Mouse (Mus musculus): Measurements from ENCODE around the gene Mpp3. TPM values are rescaled to one million over a fixed set of nuclear protein-coding genes. Genes with fewer than 3 reads are reported as not detected.

Mpp3 gene
- polyA plus RNA-seq, 1 experiment from 2014 or later = 7.2 TPM

DNA sequence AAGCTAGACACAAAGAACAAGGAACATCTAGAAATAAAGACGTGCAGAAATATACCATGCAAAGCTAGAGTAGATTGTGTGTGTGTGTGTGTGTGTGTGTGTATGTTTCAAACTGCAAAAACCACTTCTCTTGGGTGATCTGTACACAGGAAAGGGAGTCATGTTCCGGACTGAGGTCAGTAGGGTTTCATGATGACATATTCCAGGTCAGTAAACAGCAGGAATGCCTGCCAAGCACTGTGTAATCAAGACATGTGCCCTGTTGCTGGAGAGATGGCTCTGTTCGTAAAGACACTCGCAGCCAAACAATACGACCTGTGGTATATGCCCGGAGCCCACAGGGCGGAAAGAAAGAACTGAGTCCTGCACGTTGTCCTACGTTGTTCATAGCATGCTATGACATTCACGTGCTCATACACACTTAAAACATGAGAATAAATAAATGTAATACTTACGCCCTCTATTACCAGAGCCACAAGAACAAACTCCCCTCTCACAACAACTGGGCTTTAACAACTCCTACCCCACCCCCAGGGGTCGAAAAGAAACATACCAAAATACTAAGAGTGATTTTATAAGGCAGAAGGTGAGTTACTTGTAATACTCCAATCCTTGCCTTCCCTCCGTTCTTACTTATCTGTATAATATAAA, 11.4 kb upstream of the Mpp3 start:
- no peak for ATAC-seq (ENCODE audit: insufficient read depth, low FRiP score, low read depth)
- H3K27me3 ChIP-seq (replicated peaks) = no peaks in the 10 kb centered on the region
- H3K4me2 ChIP-seq = 0 out of 2 replicates have a peak overlapping the region, but pooled peaks have one; percentile 3
- no peak overlapping the region for H3K27ac ChIP-seq
- 0 out of 2 replicates have a peak, but pooled peaks cover 6% of the 10 kb centered on the region for H3K4me1 ChIP-seq
- H3K4me3 ChIP-seq (replicated peaks) = no peak overlapping the region
- no peaks in the 10 kb centered on the region for H3K9me3 ChIP-seq
- H3K36me3 ChIP-seq = no peaks in the 10 kb centered on the region
- 52% methylated on average over 13 of the region's 13 CpGs for WGBS
- H3K9ac ChIP-seq = no peak overlapping the region

DNA sequence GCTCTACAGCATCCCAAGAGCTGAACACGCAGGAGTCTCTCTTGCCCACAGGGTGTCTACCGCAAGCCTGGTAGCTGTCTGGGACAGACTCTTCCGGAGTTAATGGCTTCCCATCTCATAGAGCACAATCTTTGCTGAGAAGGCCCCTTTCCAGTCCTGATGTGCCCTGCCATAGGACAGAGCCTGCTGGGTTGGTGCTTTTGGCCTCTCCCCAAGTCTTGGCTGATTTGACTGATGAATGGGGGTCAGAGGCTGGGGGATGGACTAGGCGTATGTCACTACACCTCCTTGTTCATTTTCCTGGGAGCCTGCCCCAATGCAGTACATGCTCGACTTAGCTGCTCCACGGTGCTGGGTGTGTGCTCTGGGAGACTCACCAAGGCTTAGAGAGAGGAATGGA, 9.5 kb upstream of the Mpp3 start:
- H3K27ac ChIP-seq = no peak overlapping the region
- H3K4me1 ChIP-seq = 0 out of 2 replicates have a peak, but pooled peaks cover 6% of the 10 kb centered on the region
- no peak overlapping the region for H3K4me2 ChIP-seq
- no peaks in the 10 kb centered on the region for H3K9me3 ChIP-seq
- 64% methylated on average over 6 of the region's 6 CpGs for WGBS
- H3K4me3 ChIP-seq (replicated peaks) = no peak overlapping the region
- H3K9ac ChIP-seq = no peak overlapping the region
- H3K27me3 ChIP-seq (replicated peaks) = no peaks in the 10 kb centered on the region
- no peak for ATAC-seq (ENCODE audit: insufficient read depth, low FRiP score, low read depth)
- H3K36me3 ChIP-seq = no peaks in the 10 kb centered on the region

DNA sequence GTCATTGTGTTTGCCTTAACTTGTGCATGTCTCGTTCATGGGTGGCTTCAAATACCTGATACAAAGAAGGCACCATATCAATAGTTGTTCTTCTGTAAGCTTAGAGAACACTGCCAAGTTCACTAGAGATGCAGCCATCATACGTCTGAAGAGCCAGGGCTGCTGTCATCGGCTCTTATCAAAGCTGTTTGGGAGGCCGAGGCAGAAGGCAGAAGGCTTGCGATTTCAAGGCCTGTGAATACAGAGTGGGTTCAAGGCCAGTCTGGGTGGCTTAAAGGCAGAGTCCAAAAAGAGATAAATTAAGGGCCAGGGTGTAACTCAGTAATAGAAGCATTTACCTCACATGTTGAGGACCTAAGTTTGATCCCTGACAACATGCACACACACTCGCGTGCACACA, 8.1 kb upstream of the Mpp3 start:
- WGBS = 77% methylated on average over 7 of the region's 7 CpGs
- Histone ChIP-seq H3K36me3 (no peaks in the 10 kb centered on the region), H3K4me3 (replicated peaks) (no peak overlapping the region), H3K27me3 (replicated peaks) (no peaks in the 10 kb centered on the region), H3K4me2 (no peak overlapping the region), H3K9ac (no peak overlapping the region), H3K27ac (no peak overlapping the region), H3K4me1 (0 out of 2 replicates have a peak, but pooled peaks cover 6% of the 10 kb centered on the region), H3K9me3 (no peaks in the 10 kb centered on the region)
- ATAC-seq (ENCODE audit: insufficient read depth, low FRiP score, low read depth) = no peak

DNA sequence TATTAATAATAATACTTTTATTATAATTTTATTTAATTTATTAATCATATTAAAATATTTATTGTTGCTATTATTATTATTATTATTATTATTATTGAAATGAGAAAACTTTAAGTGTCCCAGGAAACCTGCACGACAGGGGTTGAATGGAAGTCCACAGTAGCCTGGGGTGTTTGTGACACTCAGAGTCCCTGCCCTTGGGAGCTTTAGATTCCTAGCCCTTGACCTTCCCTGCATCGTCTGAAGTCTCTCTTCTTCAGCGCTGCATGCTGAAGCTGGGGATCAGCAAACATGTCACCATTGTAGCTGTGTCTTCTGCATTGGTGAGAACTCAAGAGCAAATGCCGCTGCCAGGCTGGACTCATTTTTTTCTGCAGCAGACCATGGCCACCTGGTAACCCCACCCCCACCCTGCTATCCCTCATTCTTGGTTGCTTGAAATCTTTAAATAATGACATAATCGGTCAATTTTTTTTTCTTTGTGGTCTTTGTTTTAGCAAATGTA, 7.2 kb upstream of the Mpp3 start:
- Histone ChIP-seq H3K9me3 (no peaks in the 10 kb centered on the region), H3K27me3 (replicated peaks) (no peaks in the 10 kb centered on the region), H3K4me2 (no peak overlapping the region), H3K4me3 (replicated peaks) (no peak overlapping the region), H3K4me1 (0 out of 2 replicates have a peak, but pooled peaks cover 6% of the 10 kb centered on the region), H3K9ac (no peak overlapping the region), H3K36me3 (no peaks in the 10 kb centered on the region), H3K27ac (no peak overlapping the region)
- 67% methylated on average over 5 of the region's 5 CpGs for WGBS
- ATAC-seq (ENCODE audit: insufficient read depth, low FRiP score, low read depth) = no peak

DNA sequence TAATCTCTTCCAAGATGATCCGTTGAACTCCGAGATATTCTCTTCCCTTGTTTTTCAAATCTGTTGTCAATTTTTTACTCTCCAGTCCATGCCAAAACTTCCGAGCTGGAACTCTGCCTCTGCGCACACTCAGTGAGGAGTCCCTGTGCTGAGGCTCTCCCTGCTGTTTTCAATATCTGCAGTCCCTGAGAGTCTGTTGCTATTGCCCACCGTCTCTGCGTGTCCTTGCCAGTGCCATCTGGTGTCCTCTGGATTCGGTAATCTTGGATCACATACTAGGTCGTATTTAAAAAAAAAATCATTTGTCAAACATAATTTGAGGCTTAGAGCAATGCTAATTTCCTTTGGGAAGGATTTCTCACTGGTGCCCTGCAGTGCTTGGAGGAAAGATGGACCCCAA, 6.6 kb upstream of the Mpp3 start:
- no peak overlapping the region for H3K4me3 ChIP-seq (replicated peaks)
- 75% methylated on average over 8 of the region's 8 CpGs for WGBS
- no peaks in the 10 kb centered on the region for H3K27me3 ChIP-seq (replicated peaks)
- no peak overlapping the region for H3K4me2 ChIP-seq
- no peak overlapping the region for H3K27ac ChIP-seq
- H3K9me3 ChIP-seq = no peaks in the 10 kb centered on the region
- H3K9ac ChIP-seq = no peak overlapping the region
- H3K4me1 ChIP-seq = 0 out of 2 replicates have a peak, but pooled peaks cover 5% of the 10 kb centered on the region
- H3K36me3 ChIP-seq = no peaks in the 10 kb centered on the region
- ATAC-seq (ENCODE audit: insufficient read depth, low FRiP score, low read depth) = no peak

DNA sequence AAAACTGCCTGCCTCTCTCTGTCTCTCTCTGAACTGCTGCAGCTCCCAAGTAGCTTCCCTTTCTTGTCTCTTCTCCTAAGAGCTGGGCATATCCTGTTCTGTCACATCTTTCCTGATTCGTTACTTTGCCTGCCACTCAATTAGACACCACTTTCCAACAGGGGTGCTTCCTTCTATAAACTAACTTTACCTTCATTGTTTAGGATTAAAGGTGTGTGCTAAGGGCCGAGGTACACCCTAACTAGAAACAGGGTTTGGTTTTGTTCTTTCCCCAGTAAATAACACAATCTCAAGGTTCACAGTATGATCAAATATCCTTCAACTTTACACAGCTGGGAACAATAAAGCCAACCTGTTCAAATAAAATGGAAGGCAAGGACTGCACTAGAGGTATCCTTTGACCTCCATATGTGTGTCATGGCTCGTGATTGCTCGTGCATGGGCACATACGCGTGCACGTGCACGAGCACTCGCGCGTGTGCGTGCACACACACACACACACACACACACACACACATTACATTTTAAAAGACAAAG, 4.9 kb upstream of the Mpp3 start:
- Histone ChIP-seq H3K9ac (no peak overlapping the region), H3K9me3 (no peaks in the 10 kb centered on the region), H3K36me3 (no peaks in the 10 kb centered on the region), H3K27ac (no peak overlapping the region), H3K4me2 (no peak overlapping the region), H3K4me1 (0 out of 2 replicates have a peak, but pooled peaks cover 3% of the 10 kb centered on the region), H3K4me3 (replicated peaks) (no peak overlapping the region), H3K27me3 (replicated peaks) (no peaks in the 10 kb centered on the region)
- 84% methylated on average over 12 of the region's 12 CpGs for WGBS
- peak; percentile 58; the same call in 1 of the 2 replicates for ATAC-seq (ENCODE audit: insufficient read depth, low FRiP score, low read depth)

DNA sequence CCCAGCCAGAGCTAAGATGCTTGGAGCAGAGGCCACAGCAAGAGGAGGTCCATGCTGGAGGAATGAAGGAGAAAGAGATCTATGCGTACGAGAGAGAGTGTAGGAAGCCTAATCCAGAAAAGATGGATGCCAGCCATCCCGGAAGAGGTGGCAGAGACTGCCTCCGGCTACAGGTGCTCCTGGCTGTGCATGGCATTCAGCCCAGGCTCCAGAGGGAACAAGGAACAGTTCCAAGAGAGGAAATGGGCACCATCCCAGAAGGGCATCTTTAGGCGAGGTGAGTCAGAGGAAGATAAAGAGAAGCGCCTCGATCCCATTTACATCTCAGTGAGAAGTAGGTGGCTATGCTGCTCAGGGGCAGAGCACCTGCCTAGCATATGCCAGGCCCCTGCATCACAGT, 2.9 kb upstream of the Mpp3 start:
- Histone ChIP-seq H3K9me3 (no peaks in the 10 kb centered on the region), H3K4me1 (peaks cover 14% of the 10 kb centered on the region), H3K27me3 (replicated peaks) (no peaks in the 10 kb centered on the region), H3K27ac (no peak overlapping the region), H3K4me3 (replicated peaks) (no peak overlapping the region), H3K9ac (no peak overlapping the region), H3K4me2 (no peak overlapping the region), H3K36me3 (no peaks in the 10 kb centered on the region)
- ATAC-seq (ENCODE audit: insufficient read depth, low FRiP score, low read depth) = no peak
- WGBS = 79% methylated on average over 7 of the region's 7 CpGs

DNA sequence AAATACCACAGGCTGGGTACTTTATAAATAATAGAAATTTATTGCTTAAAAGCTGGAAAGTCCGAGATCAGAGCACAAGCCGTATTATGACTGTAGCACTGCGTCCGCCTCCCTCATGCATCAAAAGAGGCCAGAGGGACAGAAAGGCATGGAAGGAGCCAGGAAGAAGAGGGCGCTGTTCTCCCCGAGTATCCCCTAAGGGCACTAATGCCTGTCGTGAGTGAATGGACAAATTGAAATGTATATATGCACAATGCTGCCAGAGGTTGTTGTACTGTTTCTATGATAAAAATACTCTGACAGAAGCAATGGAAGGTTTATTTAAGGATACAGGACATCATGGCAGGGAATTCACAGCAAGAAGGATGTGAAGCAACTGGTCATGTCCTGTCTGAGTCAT, 1.7 kb upstream of the Mpp3 start:
- peaks cover 17% of the 10 kb centered on the region for H3K4me1 ChIP-seq
- no peak overlapping the region for H3K9ac ChIP-seq
- WGBS = 33% methylated on average over 7 of the region's 7 CpGs
- no peaks in the 10 kb centered on the region for H3K36me3 ChIP-seq
- ATAC-seq (ENCODE audit: insufficient read depth, low FRiP score, low read depth) = no peak
- H3K4me3 ChIP-seq (replicated peaks) = no peak overlapping the region
- H3K4me2 ChIP-seq = no peak overlapping the region
- no peaks in the 10 kb centered on the region for H3K9me3 ChIP-seq
- no peaks in the 10 kb centered on the region for H3K27me3 ChIP-seq (replicated peaks)
- no peak overlapping the region for H3K27ac ChIP-seq

DNA sequence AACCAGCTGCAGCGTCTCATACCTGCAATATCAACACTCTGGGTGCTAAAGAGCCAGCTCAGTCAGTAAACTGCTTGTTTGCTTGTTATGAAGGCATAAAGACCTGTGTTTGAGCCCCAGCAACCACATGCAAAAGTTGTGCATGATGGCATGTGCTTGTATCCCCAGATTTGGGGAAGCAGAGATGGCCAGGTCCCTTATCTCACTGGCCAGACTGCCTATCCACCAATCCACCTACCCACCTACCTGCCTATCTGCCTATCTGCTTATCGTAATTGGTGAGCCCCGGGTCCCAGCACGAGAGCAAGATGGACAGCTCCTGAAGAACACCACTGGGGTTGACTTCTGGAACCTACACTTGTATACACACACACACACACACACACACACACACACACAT, 1.0 kb upstream of the Mpp3 start:
- WGBS = 73% methylated on average over 4 of the region's 4 CpGs
- no peaks in the 10 kb centered on the region for H3K27me3 ChIP-seq (replicated peaks)
- H3K4me2 ChIP-seq = no peak overlapping the region
- ATAC-seq (ENCODE audit: insufficient read depth, low FRiP score, low read depth) = no peak
- H3K9ac ChIP-seq = no peak overlapping the region
- H3K4me1 ChIP-seq = peaks cover 17% of the 10 kb centered on the region
- H3K36me3 ChIP-seq = no peaks in the 10 kb centered on the region
- no peak overlapping the region for H3K27ac ChIP-seq
- H3K4me3 ChIP-seq (replicated peaks) = no peak overlapping the region
- no peaks in the 10 kb centered on the region for H3K9me3 ChIP-seq

- H3K4me2 ChIP-seq = peak overlapping the region; percentile 93
- H3K27ac ChIP-seq = peak overlapping the region; percentile 81
- no peaks in the 10 kb centered on the region for H3K27me3 ChIP-seq (replicated peaks)
- ATAC-seq (ENCODE audit: insufficient read depth, low FRiP score, low read depth) = no peak
- H3K4me1 ChIP-seq = peaks cover 17% of the 10 kb centered on the region
- no peaks in the 10 kb centered on the region for H3K9me3 ChIP-seq
- H3K36me3 ChIP-seq = no peaks in the 10 kb centered on the region
- 10% methylated on average over 12 of the region's 12 CpGs for WGBS
- no peak overlapping the region for H3K9ac ChIP-seq
- peak overlapping the region; percentile 68 for H3K4me3 ChIP-seq (replicated peaks)
Observed at GRCm38 (mm10) chr11:102027361-102028017, 772 bp downstream of the Mpp3 start.

DNA sequence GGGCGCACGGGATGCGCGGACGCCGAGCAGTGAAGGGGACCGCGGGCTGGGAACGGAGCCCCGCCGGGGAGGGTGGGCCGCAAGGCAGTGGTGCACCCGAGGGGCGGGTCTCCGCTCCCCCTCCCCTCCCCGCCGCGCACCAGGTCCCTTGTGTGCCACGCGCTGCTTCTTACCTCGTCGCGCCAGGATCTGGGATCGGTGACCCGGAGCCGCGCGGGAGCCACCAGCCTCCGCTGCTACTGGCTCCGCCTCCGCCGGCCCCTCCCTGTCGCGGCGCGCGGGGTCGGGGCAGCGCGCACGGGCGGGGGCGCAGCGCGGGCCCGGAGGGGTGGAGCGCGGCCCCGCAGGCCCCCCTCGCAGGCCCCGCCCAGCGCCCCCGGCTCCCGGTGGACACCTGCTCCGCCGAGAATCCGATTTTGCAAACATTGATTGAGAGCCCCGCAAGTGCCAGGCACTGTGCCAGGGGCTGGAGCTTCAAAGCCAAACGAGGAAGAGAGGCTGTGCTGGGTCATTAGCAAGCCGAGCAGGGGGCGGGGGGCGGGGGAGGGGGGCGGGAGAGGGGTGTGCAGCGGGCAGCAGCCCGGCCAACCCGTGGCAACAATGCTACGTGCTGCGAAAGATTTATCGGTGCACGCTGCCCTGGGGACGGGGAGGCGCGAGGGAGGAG, 1.4 kb downstream of the Mpp3 start:
- Histone ChIP-seq H3K4me2 (peak overlapping the region; percentile 93), H3K27ac (peak overlapping the region; percentile 81), H3K9me3 (no peaks in the 10 kb centered on the region), H3K9ac (peak overlapping the region; percentile 54), H3K4me3 (replicated peaks) (peak overlapping the region; percentile 68), H3K36me3 (no peaks in the 10 kb centered on the region), H3K4me1 (peaks cover 17% of the 10 kb centered on the region), H3K27me3 (replicated peaks) (no peaks in the 10 kb centered on the region)
- peak; percentile 83 for ATAC-seq (ENCODE audit: insufficient read depth, low FRiP score, low read depth)
- WGBS = under 1% methylated on average over 58 of the region's 73 CpGs

Measured in stomach, embryonic 15.5 days (tissue).